Mouse (Mus musculus): Measurements from ENCODE around the gene Gm21188. TPM values are rescaled to one million over a fixed set of nuclear protein-coding genes. Genes with fewer than 3 reads are reported as not detected.
"Not testable (repeated sequence)": the region's sequence is repeated elsewhere in the genome, so short reads cannot be mapped to it uniquely, and the experiment has no call there.

Gm21188 gene
- polyA plus RNA-seq, 1 experiment, result 3.9 TPM

- WGBS, result no CpG with 5 or more reads among the region's 10 CpGs
- H3K27ac ChIP-seq (ENCODE audit: insufficient read depth, low read length); H3K4me3 ChIP-seq (ENCODE audit: extremely low read depth, insufficient read depth, insufficient read length); H3K27me3 ChIP-seq (ENCODE audit: control insufficient read depth, insufficient read depth, low read length); H3K36me3 ChIP-seq (ENCODE audit: control insufficient read depth, insufficient read depth, low read length); DNase-seq (ENCODE audit: low read depth in 1 of 2, low spot score in 2 of 2); H3K4me1 ChIP-seq (ENCODE audit: control insufficient read depth, insufficient read depth, insufficient read length): not testable (repeated sequence)
Measured at GRCm38 (mm10) chr13:119991917-119992496, 60.0 kb downstream of the Gm21188 start.

- H3K36me3 ChIP-seq (ENCODE audit: control insufficient read depth, insufficient read depth, low read length); DNase-seq (ENCODE audit: low read depth in 1 of 2, low spot score in 2 of 2); H3K4me1 ChIP-seq (ENCODE audit: control insufficient read depth, insufficient read depth, insufficient read length); H3K27ac ChIP-seq (ENCODE audit: insufficient read depth, low read length); H3K4me3 ChIP-seq (ENCODE audit: extremely low read depth, insufficient read depth, insufficient read length); H3K27me3 ChIP-seq (ENCODE audit: control insufficient read depth, insufficient read depth, low read length): not testable (repeated sequence)
- no CpG with 5 or more reads among the region's 13 CpGs for WGBS
Measured at GRCm38 (mm10) chr13:119991264-119991663, 60.7 kb downstream of the Gm21188 start.

Other genes starting within 250 kb of the Gm21188 start
- not detected in 2 replicates for gene AF067063, start 222.0 kb downstream of the Gm21188 start, polyA plus RNA-seq (2012; rRNA removed)
- gene D13Ertd608e, start 216.2 kb downstream of the Gm21188 start, polyA plus RNA-seq (2012; rRNA removed), result 0.21 and 1.0 TPM in 2 replicates
- gene Tcstv1, start 157.4 kb downstream of the Gm21188 start, polyA plus RNA-seq (2012; rRNA removed), result not detected in 2 replicates
- not detected in 2 replicates for gene Gm21761, start 122.9 kb downstream of the Gm21188 start, polyA plus RNA-seq (2012; rRNA removed)
- gene B020031M17Rik, start 101.4 kb downstream of the Gm21188 start, polyA plus RNA-seq (2012; rRNA removed), result 0.37 TPM in 1 of 2 replicates, not detected in the other
- gene Gm36079, start 25.2 kb downstream of the Gm21188 start, polyA plus RNA-seq (2012; rRNA removed), result not detected in 2 replicates
- gene Gm20767, start 88.1 kb upstream of the Gm21188 start, polyA plus RNA-seq (2012; rRNA removed), result not detected in 2 replicates
- not detected in 2 replicates for gene Gm21818, start 120.2 kb upstream of the Gm21188 start, polyA plus RNA-seq (2012; rRNA removed)
- gene Gm21762, start 163.8 kb upstream of the Gm21188 start, polyA plus RNA-seq (2012; rRNA removed), result 5.0 and 7.0 TPM in 2 replicates
- not detected in 2 replicates for gene Gm21731, start 186.9 kb upstream of the Gm21188 start, polyA plus RNA-seq (2012; rRNA removed)
- 0.40 and 0.55 TPM in 2 replicates for gene AF067061, start 210.9 kb upstream of the Gm21188 start, polyA plus RNA-seq (2012; rRNA removed)
- 3.7 and 4.2 TPM in 2 replicates for gene BC147527, start 248.2 kb upstream of the Gm21188 start, polyA plus RNA-seq (2012; rRNA removed)

Data from spleen, adult 2 months (tissue).